Mouse (Mus musculus): ENCODE results near the gene Ptprn2. TPM values are rescaled to one million over a fixed set of nuclear protein-coding genes. Genes with fewer than 3 reads are reported as not detected.

Ptprn2 gene
- polyA plus RNA-seq, 1 experiment from 2014 or later = 6.9 TPM

DNA sequence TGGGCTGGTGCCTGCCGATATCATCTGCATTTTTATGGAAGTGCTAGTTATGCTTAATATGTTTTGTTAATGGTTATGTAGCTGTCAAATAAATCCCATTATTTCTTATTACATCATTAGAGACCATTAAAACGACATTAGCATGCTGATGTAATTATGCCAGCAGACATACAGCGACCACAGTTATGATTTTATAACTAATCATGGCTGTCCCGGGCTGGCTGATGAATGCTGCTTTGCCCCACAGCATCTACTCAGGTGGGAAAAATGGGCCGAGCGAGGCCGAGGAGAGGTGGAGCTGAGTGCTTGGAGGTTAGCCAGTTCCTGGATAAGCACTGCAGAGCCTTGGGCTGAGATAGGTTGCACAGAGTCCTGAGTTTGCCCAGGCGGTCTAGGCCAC lies 407.1 kb downstream of the Ptprn2 start:
- Histone ChIP-seq H3K9me3 (ENCODE audit: control insufficient read depth, low read length) (no peaks in the 10 kb centered on the region; the same call in 1 of the 2 replicates), H3K4me2 (replicated peaks; ENCODE audit: low read depth, low read length) (no peak overlapping the region), H3K9ac (ENCODE audit: low read depth, low read length) (no peak overlapping the region), H3K36me3 (ENCODE audit: control insufficient read depth, insufficient read depth, low read length) (no peaks in the 10 kb centered on the region), H3K27ac (ENCODE audit: low read depth, low read length) (no peak overlapping the region), H3K27me3 (ENCODE audit: control insufficient read depth, insufficient read depth, low read length) (no peaks in the 10 kb centered on the region), H3K4me3 (ENCODE audit: low read depth, low read length) (no peak overlapping the region), H3K4me1 (replicated peaks; ENCODE audit: control insufficient read depth, insufficient read depth, low read length) (no peaks in the 10 kb centered on the region)
- 89% methylated on average over 8 of the region's 8 CpGs for WGBS
- no peak for DNase-seq (ENCODE audit: low spot score)
- no peak for ATAC-seq (ENCODE audit: low FRiP score)

DNA sequence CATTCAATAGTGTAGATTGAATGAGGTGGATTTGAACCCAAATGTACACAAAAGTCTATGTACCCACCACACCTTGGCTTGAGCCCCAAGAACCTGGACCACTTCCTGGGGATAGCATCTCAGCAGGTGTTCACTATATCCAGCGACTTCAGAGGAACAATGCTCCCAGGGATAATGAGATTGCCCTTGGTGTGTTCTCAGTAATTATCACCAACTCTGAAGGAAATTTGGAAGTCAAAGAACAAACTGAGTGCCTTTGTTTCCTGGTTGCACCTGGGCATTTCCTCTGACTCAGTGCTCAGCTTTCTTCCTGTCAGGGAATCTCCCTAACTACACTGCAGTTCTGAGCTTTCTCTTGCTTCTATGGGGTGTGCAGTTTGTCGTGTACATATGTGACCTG lies 411.1 kb downstream of the Ptprn2 start:
- no peaks in the 10 kb centered on the region; the same call in 1 of the 2 replicates for H3K9me3 ChIP-seq (ENCODE audit: control insufficient read depth, low read length)
- no peak overlapping the region for H3K27ac ChIP-seq (ENCODE audit: low read depth, low read length)
- no peaks in the 10 kb centered on the region for H3K36me3 ChIP-seq (ENCODE audit: control insufficient read depth, insufficient read depth, low read length)
- WGBS = 57% methylated on average over 2 of the region's 2 CpGs
- DNase-seq (ENCODE audit: low spot score) (no peak), ATAC-seq (ENCODE audit: low FRiP score) (no peak)
- no peaks in the 10 kb centered on the region for H3K4me1 ChIP-seq (replicated peaks; ENCODE audit: control insufficient read depth, insufficient read depth, low read length)
- H3K4me3 ChIP-seq (ENCODE audit: low read depth, low read length) = no peak overlapping the region
- no peak overlapping the region for H3K4me2 ChIP-seq (replicated peaks; ENCODE audit: low read depth, low read length)
- H3K9ac ChIP-seq (ENCODE audit: low read depth, low read length) = no peak overlapping the region
- H3K27me3 ChIP-seq (ENCODE audit: control insufficient read depth, insufficient read depth, low read length) = no peaks in the 10 kb centered on the region

DNA sequence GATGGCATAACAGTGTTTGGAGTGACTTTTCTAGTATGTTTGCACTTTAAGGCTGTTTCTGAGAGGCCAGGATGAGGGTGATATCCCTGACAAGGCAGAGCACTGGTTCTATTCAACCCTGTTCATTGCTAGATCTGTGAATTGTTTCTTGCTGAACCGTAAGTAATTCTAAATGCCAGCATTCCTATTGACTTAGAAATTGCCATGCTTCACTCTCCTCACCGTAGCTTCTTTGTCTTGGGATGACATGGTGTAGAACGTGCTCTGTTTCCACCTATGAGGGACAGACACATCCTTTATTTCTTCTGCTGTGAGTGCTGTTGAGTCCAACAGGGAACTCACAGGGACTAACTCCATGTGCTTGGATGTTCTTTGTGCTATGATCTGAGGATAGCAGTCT lies 416.3 kb downstream of the Ptprn2 start:
- Histone ChIP-seq H3K4me3 (ENCODE audit: low read depth, low read length) (no peak overlapping the region), H3K36me3 (ENCODE audit: control insufficient read depth, insufficient read depth, low read length) (no peaks in the 10 kb centered on the region), H3K27ac (ENCODE audit: low read depth, low read length) (no peak overlapping the region), H3K4me1 (replicated peaks; ENCODE audit: control insufficient read depth, insufficient read depth, low read length) (no peaks in the 10 kb centered on the region), H3K4me2 (replicated peaks; ENCODE audit: low read depth, low read length) (no peak overlapping the region), H3K27me3 (ENCODE audit: control insufficient read depth, insufficient read depth, low read length) (no peaks in the 10 kb centered on the region), H3K9me3 (ENCODE audit: control insufficient read depth, low read length) (no peaks in the 10 kb centered on the region), H3K9ac (ENCODE audit: low read depth, low read length) (no peak overlapping the region)
- WGBS = 47% methylated on average over 3 of the region's 3 CpGs
- DNase-seq (ENCODE audit: low spot score) = no peak
- ATAC-seq (ENCODE audit: low FRiP score) = peak; percentile 54

DNA sequence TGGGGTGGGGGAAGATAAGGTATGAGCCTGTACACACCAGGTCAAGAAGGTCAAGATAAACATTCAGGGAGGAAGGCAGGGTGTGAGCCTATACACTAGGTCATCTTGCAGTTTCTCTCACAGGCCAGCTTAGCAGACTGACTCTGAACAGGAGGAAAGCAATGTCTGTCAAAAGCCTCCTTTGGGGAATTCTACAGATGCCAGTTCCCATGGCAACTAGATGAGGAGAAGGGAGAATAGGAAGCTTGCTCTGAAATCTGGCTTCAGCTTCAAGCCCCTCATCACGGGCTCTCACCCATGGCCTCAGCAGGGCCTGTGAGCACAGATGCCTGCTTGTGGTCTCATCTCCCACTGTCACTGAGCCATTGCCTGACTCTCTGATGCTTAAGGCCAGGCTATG lies 421.9 kb downstream of the Ptprn2 start:
- DNase-seq (ENCODE audit: low spot score) (peak; percentile 31), ATAC-seq (ENCODE audit: low FRiP score) (peak; percentile 61)
- no peak overlapping the region for H3K9ac ChIP-seq (ENCODE audit: low read depth, low read length)
- WGBS = 20% methylated on average over 1 of the region's 1 CpGs
- no peak overlapping the region for H3K4me2 ChIP-seq (replicated peaks; ENCODE audit: low read depth, low read length)
- H3K4me1 ChIP-seq (replicated peaks; ENCODE audit: control insufficient read depth, insufficient read depth, low read length) = peaks cover 6% of the 10 kb centered on the region; the same call in 1 of the 2 replicates
- peak overlapping the region; percentile 42; the same call in 1 of the 2 replicates for H3K27ac ChIP-seq (ENCODE audit: low read depth, low read length)
- H3K4me3 ChIP-seq (ENCODE audit: low read depth, low read length) = no peak overlapping the region
- H3K27me3 ChIP-seq (ENCODE audit: control insufficient read depth, insufficient read depth, low read length) = no peaks in the 10 kb centered on the region
- no peaks in the 10 kb centered on the region for H3K9me3 ChIP-seq (ENCODE audit: control insufficient read depth, low read length)
- H3K36me3 ChIP-seq (ENCODE audit: control insufficient read depth, insufficient read depth, low read length) = no peaks in the 10 kb centered on the region

DNA sequence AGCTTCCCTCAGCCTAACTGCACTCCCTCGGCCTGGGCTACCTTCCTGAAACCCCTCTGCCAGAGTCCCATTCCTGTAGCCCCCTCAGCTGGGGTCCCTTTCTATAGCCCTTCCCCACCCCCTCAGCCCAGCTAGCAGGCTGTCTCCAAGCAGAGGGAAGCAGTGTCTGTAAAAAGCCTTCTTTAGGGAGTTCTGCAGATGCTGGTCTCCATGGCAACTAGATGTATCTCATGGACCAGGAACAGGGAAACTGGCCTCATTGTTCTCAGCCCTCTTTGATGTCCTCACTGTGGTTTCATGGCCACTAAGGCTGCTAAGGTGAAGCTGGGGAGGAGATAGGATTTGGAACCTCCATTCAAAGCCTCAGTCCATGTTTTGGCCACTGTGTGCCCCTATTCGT lies 423.1 kb downstream of the Ptprn2 start:
- Histone ChIP-seq H3K9me3 (ENCODE audit: control insufficient read depth, low read length) (no peaks in the 10 kb centered on the region), H3K4me3 (ENCODE audit: low read depth, low read length) (no peak overlapping the region), H3K9ac (ENCODE audit: low read depth, low read length) (no peak overlapping the region), H3K36me3 (ENCODE audit: control insufficient read depth, insufficient read depth, low read length) (no peaks in the 10 kb centered on the region), H3K27me3 (ENCODE audit: control insufficient read depth, insufficient read depth, low read length) (no peaks in the 10 kb centered on the region), H3K27ac (ENCODE audit: low read depth, low read length) (no peak overlapping the region), H3K4me2 (replicated peaks; ENCODE audit: low read depth, low read length) (no peak overlapping the region), H3K4me1 (replicated peaks; ENCODE audit: control insufficient read depth, insufficient read depth, low read length) (peaks cover 6% of the 10 kb centered on the region; the same call in 1 of the 2 replicates)
- 40% methylated on average over 2 of the region's 2 CpGs for WGBS
- peak; percentile 48 for ATAC-seq (ENCODE audit: low FRiP score)
- peak; percentile 27 for DNase-seq (ENCODE audit: low spot score)

DNA sequence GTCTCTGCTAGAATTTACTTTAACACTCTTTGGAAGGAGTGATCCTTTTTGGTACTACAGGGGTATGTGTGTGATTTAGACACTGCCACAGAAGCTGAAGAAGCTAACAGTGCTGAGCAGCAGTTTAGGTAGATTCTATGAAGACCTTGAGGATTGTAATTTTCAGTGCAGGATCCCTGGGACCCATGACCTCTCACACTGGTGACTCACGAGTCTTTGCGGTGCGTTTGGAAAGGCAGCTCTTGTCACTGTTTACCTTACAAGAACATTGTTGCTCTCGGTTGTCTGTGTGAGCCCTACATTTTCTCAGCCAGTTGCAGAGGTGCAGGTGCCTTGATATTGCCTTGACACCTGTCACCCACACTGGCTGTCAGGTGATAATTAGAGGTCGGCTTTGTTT lies 431.3 kb downstream of the Ptprn2 start:
- H3K27ac ChIP-seq (ENCODE audit: low read depth, low read length) = no peak overlapping the region
- H3K4me1 ChIP-seq (replicated peaks; ENCODE audit: control insufficient read depth, insufficient read depth, low read length) = peaks cover 4% of the 10 kb centered on the region
- no peaks in the 10 kb centered on the region for H3K36me3 ChIP-seq (ENCODE audit: control insufficient read depth, insufficient read depth, low read length)
- WGBS = 81% methylated on average over 5 of the region's 5 CpGs
- ATAC-seq (ENCODE audit: low FRiP score) (no peak), DNase-seq (ENCODE audit: low spot score) (no peak)
- no peak overlapping the region for H3K4me3 ChIP-seq (ENCODE audit: low read depth, low read length)
- H3K27me3 ChIP-seq (ENCODE audit: control insufficient read depth, insufficient read depth, low read length) = no peaks in the 10 kb centered on the region
- H3K9me3 ChIP-seq (ENCODE audit: control insufficient read depth, low read length) = no peaks in the 10 kb centered on the region
- H3K9ac ChIP-seq (ENCODE audit: low read depth, low read length) = no peak overlapping the region
- no peak overlapping the region for H3K4me2 ChIP-seq (replicated peaks; ENCODE audit: low read depth, low read length)

DNA sequence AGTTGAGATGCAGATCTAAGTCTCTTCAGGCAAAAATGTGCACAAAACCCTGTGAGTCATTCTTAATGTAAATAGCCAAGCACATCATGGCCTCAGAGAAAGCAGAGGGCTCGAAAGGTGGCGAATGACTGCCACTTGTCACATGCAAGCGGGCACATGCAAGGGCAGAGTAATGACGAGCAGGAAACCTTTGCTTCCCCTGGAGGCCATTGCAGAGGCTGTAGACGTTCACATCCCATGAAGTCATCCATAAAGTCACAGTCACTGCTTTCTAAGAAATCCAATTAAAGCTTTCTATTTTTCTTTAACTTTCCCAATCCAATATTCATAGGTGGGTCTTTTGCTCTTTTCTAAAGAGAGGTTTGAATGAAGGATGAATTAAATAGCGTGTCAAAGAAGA lies 433.7 kb downstream of the Ptprn2 start:
- H3K27ac ChIP-seq (ENCODE audit: low read depth, low read length) = 0 out of 2 replicates have a peak overlapping the region, but pooled peaks have one; percentile 13
- peak; percentile 24; the same call in 1 of the 2 replicates for ATAC-seq (ENCODE audit: low FRiP score)

DNA sequence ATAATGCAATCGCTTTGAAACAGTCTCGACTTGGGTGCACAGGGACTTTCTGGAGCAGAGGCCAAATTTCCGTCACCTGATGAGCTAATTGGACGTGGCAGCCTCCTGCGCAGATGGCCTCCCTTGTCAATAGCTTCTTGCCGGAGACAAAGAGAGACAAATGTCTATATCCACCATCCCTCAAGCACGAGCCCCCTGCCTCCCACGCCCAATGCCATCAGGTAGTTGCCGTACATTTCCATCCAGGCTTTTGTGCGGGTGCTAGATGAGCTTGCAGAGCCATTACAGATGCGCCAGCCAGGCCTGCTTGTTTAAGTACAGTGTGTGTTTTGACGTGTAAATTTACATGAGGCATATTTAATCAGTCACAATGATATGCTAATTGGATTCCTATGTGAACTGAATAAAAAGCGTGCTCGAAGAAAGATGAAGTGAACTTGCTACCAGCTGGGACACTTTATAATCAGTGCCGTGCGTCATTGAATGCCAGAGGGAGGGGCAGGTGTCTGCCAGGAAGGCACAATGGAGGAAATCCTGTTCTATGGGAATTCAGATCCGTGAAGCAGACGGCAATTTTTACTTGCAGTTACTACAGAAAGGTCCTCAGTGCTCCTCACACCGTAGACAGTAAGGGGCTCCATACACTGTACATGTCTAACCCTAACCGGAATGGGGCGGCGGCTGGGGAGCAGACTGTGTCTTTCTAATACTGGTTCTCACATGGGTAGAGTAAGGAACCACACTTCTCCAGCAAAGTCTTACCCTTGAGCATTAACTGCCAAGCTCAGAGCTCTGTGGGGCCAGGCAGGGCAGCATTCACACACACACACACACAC lies 434.4 kb downstream of the Ptprn2 start:
- peaks cover 4% of the 10 kb centered on the region for H3K4me1 ChIP-seq (replicated peaks; ENCODE audit: control insufficient read depth, insufficient read depth, low read length)
- H3K27ac ChIP-seq (ENCODE audit: low read depth, low read length) = peak overlapping the region; percentile 32; the same call in 1 of the 2 replicates
- no peaks in the 10 kb centered on the region for H3K36me3 ChIP-seq (ENCODE audit: control insufficient read depth, insufficient read depth, low read length)
- no peak overlapping the region for H3K9ac ChIP-seq (ENCODE audit: low read depth, low read length)
- 43% methylated on average over 22 of the region's 22 CpGs for WGBS
- DNase-seq (ENCODE audit: low spot score) (peak; percentile 64), ATAC-seq (ENCODE audit: low FRiP score) (peak; percentile 89)
- H3K27me3 ChIP-seq (ENCODE audit: control insufficient read depth, insufficient read depth, low read length) = no peaks in the 10 kb centered on the region
- no peak overlapping the region for H3K4me2 ChIP-seq (replicated peaks; ENCODE audit: low read depth, low read length)
- H3K9me3 ChIP-seq (ENCODE audit: control insufficient read depth, low read length) = no peaks in the 10 kb centered on the region
- no peak overlapping the region for H3K4me3 ChIP-seq (ENCODE audit: low read depth, low read length)

More for the DNA sequence above, 433.7 kb downstream of the Ptprn2 start:
- H3K4me3 ChIP-seq (ENCODE audit: low read depth, low read length) = no peak overlapping the region
- no peak for DNase-seq (ENCODE audit: low spot score)
- no peaks in the 10 kb centered on the region for H3K27me3 ChIP-seq (ENCODE audit: control insufficient read depth, insufficient read depth, low read length)
- H3K36me3 ChIP-seq (ENCODE audit: control insufficient read depth, insufficient read depth, low read length) = no peaks in the 10 kb centered on the region
- H3K9me3 ChIP-seq (ENCODE audit: control insufficient read depth, low read length) = no peaks in the 10 kb centered on the region
- peaks cover 4% of the 10 kb centered on the region for H3K4me1 ChIP-seq (replicated peaks; ENCODE audit: control insufficient read depth, insufficient read depth, low read length)
- no peak overlapping the region for H3K4me2 ChIP-seq (replicated peaks; ENCODE audit: low read depth, low read length)
- 62% methylated on average over 6 of the region's 6 CpGs for WGBS
- no peak overlapping the region for H3K9ac ChIP-seq (ENCODE audit: low read depth, low read length)

DNA sequence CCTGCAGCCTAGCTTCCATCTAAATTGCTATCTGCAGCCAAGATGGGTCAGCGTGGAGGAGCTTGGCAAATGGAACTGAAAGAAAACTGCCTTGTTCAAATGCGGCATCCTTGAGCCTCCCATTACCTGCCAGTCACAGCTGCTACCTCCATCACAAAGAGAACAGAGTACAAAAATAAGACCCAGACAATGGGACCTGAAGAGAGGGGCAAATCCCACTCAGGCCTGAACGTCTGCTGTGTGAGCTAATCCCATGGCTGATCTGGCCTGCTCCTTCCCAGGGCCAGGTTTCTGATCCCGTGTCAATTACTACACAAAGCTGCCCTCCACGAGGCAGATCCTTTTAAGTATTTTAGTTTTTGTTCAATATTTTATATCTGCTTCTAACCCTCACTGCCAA lies 441.6 kb downstream of the Ptprn2 start:
- no peak for DNase-seq (ENCODE audit: low spot score)
- 56% methylated on average over 5 of the region's 5 CpGs for WGBS
- H3K9me3 ChIP-seq (ENCODE audit: control insufficient read depth, low read length) = no peaks in the 10 kb centered on the region

More for the DNA sequence above, 441.6 kb downstream of the Ptprn2 start:
- no peaks in the 10 kb centered on the region for H3K27me3 ChIP-seq (ENCODE audit: control insufficient read depth, insufficient read depth, low read length)
- no peak for ATAC-seq (ENCODE audit: low FRiP score)
- no peaks in the 10 kb centered on the region; the same call in 1 of the 2 replicates for H3K4me1 ChIP-seq (replicated peaks; ENCODE audit: control insufficient read depth, insufficient read depth, low read length)
- H3K4me2 ChIP-seq (replicated peaks; ENCODE audit: low read depth, low read length) = no peak overlapping the region
- H3K36me3 ChIP-seq (ENCODE audit: control insufficient read depth, insufficient read depth, low read length) = no peaks in the 10 kb centered on the region
- no peak overlapping the region for H3K4me3 ChIP-seq (ENCODE audit: low read depth, low read length)
- no peak overlapping the region for H3K27ac ChIP-seq (ENCODE audit: low read depth, low read length)
- no peak overlapping the region for H3K9ac ChIP-seq (ENCODE audit: low read depth, low read length)

Measured in hindbrain, embryonic 11.5 days (tissue).